Mouse (Mus musculus) liver, embryonic 12.5 days (tissue): Measurements from ENCODE around the gene Adamts6. TPM values are rescaled to one million over a fixed set of nuclear protein-coding genes. Genes with fewer than 3 reads are reported as not detected.
A peak's percentile ranks its signal among the peaks of the same experiment; 100 is the strongest.

Source experiments
- ATAC-seq: fragments of 200-750 bp; cut with Nextera tagmentation; 2 replicates; pipeline ENCODE4 v1.8.0; 2017; ENCODE audit warnings: moderate number of reproducible peaks, mild to moderate bottlenecking, moderate library complexity
- H3K27ac ChIP-seq: fragments of 300-500 bp; sonication (generic); 2 replicates; pipeline ENCODE4 v1.5.1; 2016; ENCODE audit warnings: mild to moderate bottlenecking
- H3K27me3 ChIP-seq: fragments of 300-500 bp; sonication (generic); replicated peaks from 2 replicates; pipeline ENCODE4 v1.6.1; 2016; ENCODE audit warnings: mild to moderate bottlenecking, moderate library complexity
- H3K36me3 ChIP-seq: fragments of 300-500 bp; sonication (generic); 2 replicates; pipeline ENCODE4 v1.6.1; 2016; ENCODE audit warnings: mild to moderate bottlenecking, moderate library complexity
- H3K4me1 ChIP-seq: fragments of 300-500 bp; sonication (generic); 2 replicates; pipeline ENCODE4 v1.6.1; 2016
- H3K4me2 ChIP-seq: fragments of 300-500 bp; sonication (generic); 2 replicates; pipeline ENCODE4 v1.6.1; 2016; ENCODE audit warnings: mild to moderate bottlenecking, moderate library complexity
- H3K4me3 ChIP-seq: fragments of 300-500 bp; sonication (generic); 2 replicates; pipeline ENCODE4 v1.5.1; 2016; ENCODE audit warnings: mild to moderate bottlenecking, moderate library complexity
- H3K9ac ChIP-seq: fragments of 300-500 bp; sonication (generic); 2 replicates; pipeline ENCODE4 v1.6.1; 2016; ENCODE audit warnings: mild to moderate bottlenecking, moderate library complexity
- H3K9me3 ChIP-seq: fragments of 300-500 bp; sonication (generic); replicated peaks from 2 replicates; pipeline ENCODE4 v1.6.1; 2016; ENCODE audit warnings: mild to moderate bottlenecking, moderate library complexity
- WGBS: fragments of 180-500 bp; shearing (Covaris S2); methylation state at CpG from one replicate; pipeline ENCODE4 v1.1.7; 2016; ENCODE audit not compliant: insufficient replicate concordance; 5-methylcytosine and 5-hydroxymethylcytosine counted together
- polyA plus RNA-seq: library from polyadenylated mRNA; unstranded; fragments of >200 nt; fragmentation: Nextera tagmentation; extraction: Ambion mirVana; gene quantifications from 2 replicates; pipeline ENCODE4 v1.2.1, GENCODE M21; 2016

The Adamts6 gene
- polyA plus RNA-seq, 1 experiment from 2014 or later: 0.25 TPM

GRCm38 (mm10) chr13:104507671-104508070, 220.0 kb downstream of the Adamts6 start:
- Histone ChIP-seq H3K9ac (no peak overlapping the region), H3K9me3 (no peaks in the 10 kb centered on the region), H3K27me3 (no peaks in the 10 kb centered on the region), H3K4me1 (no peaks in the 10 kb centered on the region), H3K36me3 (no peaks in the 10 kb centered on the region), H3K27ac (no peak overlapping the region), H3K4me2 (no peak overlapping the region), H3K4me3 (no peak overlapping the region)
- WGBS: 77% methylated on average over 6 of the region's 6 CpGs
- no peak for ATAC-seq

- Histone ChIP-seq H3K27ac (no peak overlapping the region), H3K4me3 (no peak overlapping the region), H3K4me2 (no peak overlapping the region), H3K36me3 (no peaks in the 10 kb centered on the region), H3K9ac (no peak overlapping the region), H3K4me1 (no peaks in the 10 kb centered on the region), H3K27me3 (no peaks in the 10 kb centered on the region), H3K9me3 (no peaks in the 10 kb centered on the region)
- 72% methylated on average over 26 of the region's 26 CpGs for WGBS
- no peak for ATAC-seq
Observed at GRCm38 (mm10) chr13:104509561-104510493, 222.2 kb downstream of the Adamts6 start.

GRCm38 (mm10) chr13:104510766-104511165, 223.1 kb downstream of the Adamts6 start:
- no peak overlapping the region for H3K4me3 ChIP-seq
- no peak overlapping the region for H3K27ac ChIP-seq
- H3K9ac ChIP-seq: no peak overlapping the region
- WGBS: 70% methylated on average over 5 of the region's 5 CpGs
- no peaks in the 10 kb centered on the region for H3K4me1 ChIP-seq
- H3K36me3 ChIP-seq: no peaks in the 10 kb centered on the region
- no peaks in the 10 kb centered on the region for H3K9me3 ChIP-seq
- no peak for ATAC-seq
- H3K27me3 ChIP-seq: no peaks in the 10 kb centered on the region
- no peak overlapping the region for H3K4me2 ChIP-seq

GRCm38 (mm10) chr13:104515054-104515453, 227.4 kb downstream of the Adamts6 start:
- WGBS: 74% methylated on average over 1 of the region's 1 CpGs
- H3K9ac ChIP-seq: no peak overlapping the region
- no peak overlapping the region for H3K27ac ChIP-seq
- H3K9me3 ChIP-seq: no peaks in the 10 kb centered on the region
- H3K36me3 ChIP-seq: no peaks in the 10 kb centered on the region
- H3K4me2 ChIP-seq: no peak overlapping the region
- H3K4me1 ChIP-seq: no peaks in the 10 kb centered on the region
- H3K4me3 ChIP-seq: no peak overlapping the region
- ATAC-seq: no peak
- no peaks in the 10 kb centered on the region for H3K27me3 ChIP-seq

- no peak for ATAC-seq
- Histone ChIP-seq H3K9ac (no peak overlapping the region), H3K27me3 (no peaks in the 10 kb centered on the region), H3K4me2 (no peak overlapping the region), H3K4me3 (no peak overlapping the region), H3K9me3 (no peaks in the 10 kb centered on the region), H3K4me1 (no peaks in the 10 kb centered on the region), H3K27ac (no peak overlapping the region), H3K36me3 (no peaks in the 10 kb centered on the region)
- WGBS: 39% methylated on average over 4 of the region's 4 CpGs
Observed at GRCm38 (mm10) chr13:104516146-104516545, 228.5 kb downstream of the Adamts6 start.

- 62% methylated on average over 7 of the region's 7 CpGs for WGBS
- no peak for ATAC-seq
Observed at GRCm38 (mm10) chr13:104516766-104517364, 229.2 kb downstream of the Adamts6 start.

GRCm38 (mm10) chr13:104517638-104518311, 230.1 kb downstream of the Adamts6 start:
- 0 out of 2 replicates have a peak overlapping the region, but pooled peaks have one; percentile 16 for H3K4me3 ChIP-seq
- no peaks in the 10 kb centered on the region for H3K27me3 ChIP-seq
- ATAC-seq: no peak
- H3K4me1 ChIP-seq: no peaks in the 10 kb centered on the region
- 65% methylated on average over 15 of the region's 15 CpGs for WGBS
- no peak overlapping the region for H3K9ac ChIP-seq
- H3K4me2 ChIP-seq: peak overlapping the region; percentile 41
- no peaks in the 10 kb centered on the region for H3K9me3 ChIP-seq
- H3K27ac ChIP-seq: no peak overlapping the region
- no peaks in the 10 kb centered on the region for H3K36me3 ChIP-seq

More at GRCm38 (mm10) chr13:104516766-104517364, 229.2 kb downstream of the Adamts6 start:
- Histone ChIP-seq H3K9me3 (no peaks in the 10 kb centered on the region), H3K4me2 (no peak overlapping the region), H3K9ac (no peak overlapping the region), H3K27ac (no peak overlapping the region), H3K4me1 (no peaks in the 10 kb centered on the region), H3K4me3 (no peak overlapping the region), H3K36me3 (no peaks in the 10 kb centered on the region), H3K27me3 (no peaks in the 10 kb centered on the region)

GRCm38 (mm10) chr13:104518312-104519005, 230.8 kb downstream of the Adamts6 start:
- H3K4me1 ChIP-seq: no peaks in the 10 kb centered on the region
- ATAC-seq: 0 out of 2 replicates have a peak, but pooled peaks have one; percentile 40
- no peaks in the 10 kb centered on the region for H3K36me3 ChIP-seq
- H3K9me3 ChIP-seq: no peaks in the 10 kb centered on the region
- H3K4me2 ChIP-seq: peak overlapping the region; percentile 41
- H3K27me3 ChIP-seq: no peaks in the 10 kb centered on the region
- no peak overlapping the region for H3K27ac ChIP-seq
- 51% methylated on average over 19 of the region's 19 CpGs for WGBS
- no peak overlapping the region for H3K9ac ChIP-seq
- H3K4me3 ChIP-seq: 0 out of 2 replicates have a peak overlapping the region, but pooled peaks have one; percentile 16

- WGBS: 64% methylated on average over 14 of the region's 14 CpGs
- H3K4me3 ChIP-seq: no peak overlapping the region
- H3K9ac ChIP-seq: no peak overlapping the region
- no peak overlapping the region for H3K4me2 ChIP-seq
- no peaks in the 10 kb centered on the region for H3K27me3 ChIP-seq
- H3K9me3 ChIP-seq: no peaks in the 10 kb centered on the region
- no peak for ATAC-seq
- H3K36me3 ChIP-seq: no peaks in the 10 kb centered on the region
- no peak overlapping the region for H3K27ac ChIP-seq
- H3K4me1 ChIP-seq: no peaks in the 10 kb centered on the region
Observed at GRCm38 (mm10) chr13:104519006-104519695, 231.5 kb downstream of the Adamts6 start.

GRCm38 (mm10) chr13:104519981-104520380, 232.3 kb downstream of the Adamts6 start:
- Histone ChIP-seq H3K9ac (no peak overlapping the region), H3K4me3 (no peak overlapping the region), H3K36me3 (no peaks in the 10 kb centered on the region), H3K27ac (no peak overlapping the region), H3K9me3 (no peaks in the 10 kb centered on the region), H3K27me3 (no peaks in the 10 kb centered on the region), H3K4me1 (no peaks in the 10 kb centered on the region), H3K4me2 (no peak overlapping the region)
- WGBS: 68% methylated on average over 4 of the region's 4 CpGs
- no peak for ATAC-seq

GRCm38 (mm10) chr13:104520461-104520860, 232.8 kb downstream of the Adamts6 start:
- no peak overlapping the region for H3K27ac ChIP-seq
- ATAC-seq: no peak
- no peak overlapping the region for H3K4me3 ChIP-seq
- no peaks in the 10 kb centered on the region for H3K27me3 ChIP-seq
- H3K9me3 ChIP-seq: no peaks in the 10 kb centered on the region
- H3K36me3 ChIP-seq: no peaks in the 10 kb centered on the region
- WGBS: 56% methylated on average over 3 of the region's 3 CpGs
- H3K9ac ChIP-seq: no peak overlapping the region
- no peaks in the 10 kb centered on the region for H3K4me1 ChIP-seq
- no peak overlapping the region for H3K4me2 ChIP-seq
